Mouse (Mus musculus) intestine, embryonic 16.5 days (tissue): ENCODE results near the gene Hist1h2ag. TPM values are rescaled to one million over a fixed set of nuclear protein-coding genes. Genes with fewer than 3 reads are reported as not detected.
A peak's percentile ranks its signal among the peaks of the same experiment; 100 is the strongest.

Experiments used
- ATAC-seq: fragments of 200-750 bp; cut with Nextera tagmentation; 2 replicates; pipeline ENCODE4 v1.8.0; 2017; ENCODE audit warnings: moderate TSS enrichment, moderate library complexity
- H3K27ac ChIP-seq: fragments of 300-500 bp; sonication (generic); 2 replicates; pipeline ENCODE4 v1.5.1; 2014; ENCODE audit warnings: mild to moderate bottlenecking, low read length
- H3K27me3 ChIP-seq: fragments of 300-500 bp; sonication (generic); replicated peaks from 2 replicates; pipeline ENCODE4 v1.6.1; 2014; ENCODE audit warnings: low read length, control low read depth, mixed read lengths; ENCODE audit not compliant: control insufficient read depth, insufficient read depth
- H3K36me3 ChIP-seq: fragments of 300-500 bp; sonication (generic); 2 replicates; pipeline ENCODE4 v1.6.1; 2014; ENCODE audit warnings: low read length, control low read depth; ENCODE audit not compliant: control insufficient read depth, insufficient read depth
- H3K4me1 ChIP-seq: fragments of 300-500 bp; sonication (generic); 2 replicates; pipeline ENCODE4 v1.6.1; 2014; ENCODE audit warnings: low read length, control low read depth, mixed read lengths; ENCODE audit not compliant: control insufficient read depth, insufficient read depth
- H3K4me2 ChIP-seq: fragments of 300-500 bp; sonication (generic); 2 replicates; pipeline ENCODE4 v1.6.1; 2014; ENCODE audit warnings: low read depth, low read length, control low read depth
- H3K4me3 ChIP-seq: fragments of 300-500 bp; sonication (generic); 2 replicates; pipeline ENCODE4 v1.5.1; 2014; ENCODE audit warnings: mild to moderate bottlenecking, low read length
- H3K9ac ChIP-seq: fragments of 300-500 bp; sonication (generic); 2 replicates; pipeline ENCODE4 v1.6.1; 2014; ENCODE audit warnings: low read depth, low read length
- H3K9me3 ChIP-seq: fragments of 300-500 bp; sonication (generic); 2 replicates; pipeline ENCODE4 v1.6.1; 2016; ENCODE audit warnings: low read length, control low read depth; ENCODE audit not compliant: control insufficient read depth
- WGBS: fragments of 180-500 bp; shearing (Covaris S2); extraction: QIAGEN DNeasy Blood & Tissue Kit; methylation state at CpG from one replicate; pipeline ENCODE4 v1.1.7; 2014; 5-methylcytosine and 5-hydroxymethylcytosine counted together
- polyA plus RNA-seq: library from polyadenylated mRNA; unstranded; fragments of >200 nt; fragmentation: Nextera tagmentation; extraction: Ambion mirVana; gene quantifications from 2 replicates; pipeline ENCODE4 v1.2.1, GENCODE M21; 2015

Hist1h2ag gene
- polyA plus RNA-seq, 1 experiment from 2014 or later = 30.0 TPM

DNA sequence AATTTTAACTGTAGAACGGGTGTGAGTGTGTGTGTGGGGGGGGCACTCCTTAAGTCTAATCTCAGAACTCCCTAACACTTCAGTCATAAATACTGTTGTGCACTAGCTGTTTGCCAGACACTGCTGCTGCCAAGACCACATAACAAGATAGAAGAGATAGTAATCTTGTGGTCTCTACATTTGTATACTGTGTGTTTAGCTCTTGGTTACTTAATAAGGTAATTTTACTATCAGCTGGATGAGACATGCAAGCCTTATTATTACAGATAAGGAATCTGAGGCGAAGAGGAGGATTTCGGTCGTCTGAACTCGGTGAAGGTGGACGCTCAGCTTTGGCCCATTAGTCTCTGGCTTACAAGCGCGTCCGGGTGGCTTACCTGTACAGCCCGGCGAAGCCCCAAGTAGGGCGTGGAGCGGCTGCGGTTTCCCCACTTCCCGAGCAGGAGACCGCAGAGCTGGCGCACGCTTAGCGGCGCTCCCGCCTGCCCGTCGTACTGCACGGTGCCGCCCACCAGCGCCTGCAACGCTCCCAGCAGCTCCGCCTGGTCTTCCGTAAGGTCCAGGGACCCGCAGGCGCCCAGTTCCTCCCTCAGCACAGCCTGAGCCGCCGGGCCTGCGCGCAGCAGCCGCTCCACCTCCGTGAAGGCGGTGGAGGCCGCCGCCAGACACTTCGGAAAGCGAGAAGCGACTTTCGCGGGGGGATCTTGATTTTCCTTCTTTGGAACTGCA lies 37.0 kb downstream of the Hist1h2ag start:
- Histone ChIP-seq H3K36me3 (no peaks in the 10 kb centered on the region), H3K9me3 (no peaks in the 10 kb centered on the region), H3K4me2 (peak overlapping the region; percentile 96), H3K4me1 (peaks cover 15% of the 10 kb centered on the region; the same call in 1 of the 2 replicates), H3K9ac (peak overlapping the region; percentile 69), H3K27ac (peak overlapping the region; percentile 45), H3K27me3 (peaks cover 83% of the 10 kb centered on the region), H3K4me3 (peak overlapping the region; percentile 69)
- ATAC-seq = peak; percentile 93
- WGBS = under 1% methylated on average over 45 of the region's 45 CpGs

DNA sequence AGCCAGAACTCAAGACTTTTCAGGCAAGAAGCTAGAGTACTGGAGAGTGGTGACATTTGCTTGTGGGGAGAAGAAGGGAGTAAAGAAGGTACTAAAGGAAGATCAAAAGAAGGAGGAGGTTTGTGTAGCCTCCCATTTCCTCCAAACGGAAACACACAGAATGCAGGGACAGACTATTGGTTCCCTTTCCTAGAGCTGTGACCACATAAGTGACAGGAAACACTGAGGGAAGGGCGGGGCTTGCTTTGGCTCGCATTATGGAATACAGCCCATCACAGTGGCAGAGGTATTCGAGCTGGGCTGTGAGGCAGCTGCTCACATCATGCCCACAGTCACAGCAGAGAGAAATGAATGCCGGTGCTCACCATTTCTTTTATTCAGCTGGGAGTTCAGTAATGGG lies 40.9 kb downstream of the Hist1h2ag start:
- 28% methylated on average over 5 of the region's 5 CpGs for WGBS
- H3K27me3 ChIP-seq = peaks cover 76% of the 10 kb centered on the region
- no peak overlapping the region for H3K4me3 ChIP-seq
- H3K27ac ChIP-seq = no peak overlapping the region
- H3K9ac ChIP-seq = no peak overlapping the region
- no peak overlapping the region for H3K4me2 ChIP-seq
- H3K4me1 ChIP-seq = peaks cover 10% of the 10 kb centered on the region; the same call in 1 of the 2 replicates
- H3K36me3 ChIP-seq = no peaks in the 10 kb centered on the region
- no peak for ATAC-seq
- no peaks in the 10 kb centered on the region for H3K9me3 ChIP-seq

DNA sequence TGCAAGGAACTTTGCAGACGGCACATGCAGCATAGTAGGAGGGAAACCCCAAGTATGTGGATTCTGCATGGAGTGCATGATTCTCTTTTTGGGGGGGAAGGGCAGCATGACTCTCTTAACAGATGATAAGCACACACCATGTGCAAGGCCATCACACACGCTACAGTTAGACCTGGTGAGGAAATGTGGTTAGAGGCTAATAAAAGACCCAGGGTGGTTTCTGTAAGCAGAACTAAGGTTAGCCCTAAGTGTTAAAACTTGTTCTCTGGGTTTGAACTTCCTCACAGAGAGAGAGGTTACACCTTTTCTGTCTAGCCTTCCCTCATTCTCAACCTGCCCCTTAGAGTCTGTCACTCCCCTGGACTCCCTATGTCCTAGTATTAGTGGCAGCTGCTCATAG lies 41.4 kb downstream of the Hist1h2ag start:
- WGBS = 66% methylated on average over 2 of the region's 2 CpGs
- H3K9me3 ChIP-seq = no peaks in the 10 kb centered on the region
- H3K4me1 ChIP-seq = 0 out of 2 replicates have a peak, but pooled peaks cover 7% of the 10 kb centered on the region
- peaks cover 74% of the 10 kb centered on the region for H3K27me3 ChIP-seq
- no peak overlapping the region for H3K4me3 ChIP-seq
- H3K4me2 ChIP-seq = no peak overlapping the region
- ATAC-seq = no peak
- H3K36me3 ChIP-seq = no peaks in the 10 kb centered on the region
- no peak overlapping the region for H3K9ac ChIP-seq
- H3K27ac ChIP-seq = no peak overlapping the region

DNA sequence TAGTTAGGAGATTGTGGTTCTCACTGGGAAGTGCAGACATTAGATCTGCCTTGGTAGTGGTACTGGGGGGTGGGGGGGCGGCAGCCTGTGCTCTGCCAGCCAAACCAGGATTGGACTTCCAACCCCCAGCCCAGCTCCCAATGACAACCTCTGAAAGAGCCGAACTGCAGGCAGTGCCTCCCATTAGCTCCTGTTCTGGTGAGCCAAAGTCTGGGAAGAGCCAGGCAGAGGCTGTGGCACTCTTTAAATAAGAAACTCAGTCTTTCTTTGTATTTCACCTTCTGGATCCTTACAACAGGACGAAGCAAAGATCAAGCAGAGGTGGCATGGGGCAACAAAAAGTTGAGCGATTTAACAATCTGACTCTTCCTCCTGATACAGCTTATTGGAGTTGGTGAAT lies 43.6 kb downstream of the Hist1h2ag start:
- Histone ChIP-seq H3K4me1 (no peaks in the 10 kb centered on the region), H3K36me3 (no peaks in the 10 kb centered on the region), H3K27me3 (peaks cover 67% of the 10 kb centered on the region), H3K4me3 (no peak overlapping the region), H3K27ac (no peak overlapping the region), H3K4me2 (no peak overlapping the region), H3K9me3 (no peaks in the 10 kb centered on the region), H3K9ac (no peak overlapping the region)
- ATAC-seq = no peak
- WGBS = 43% methylated on average over 4 of the region's 4 CpGs

DNA sequence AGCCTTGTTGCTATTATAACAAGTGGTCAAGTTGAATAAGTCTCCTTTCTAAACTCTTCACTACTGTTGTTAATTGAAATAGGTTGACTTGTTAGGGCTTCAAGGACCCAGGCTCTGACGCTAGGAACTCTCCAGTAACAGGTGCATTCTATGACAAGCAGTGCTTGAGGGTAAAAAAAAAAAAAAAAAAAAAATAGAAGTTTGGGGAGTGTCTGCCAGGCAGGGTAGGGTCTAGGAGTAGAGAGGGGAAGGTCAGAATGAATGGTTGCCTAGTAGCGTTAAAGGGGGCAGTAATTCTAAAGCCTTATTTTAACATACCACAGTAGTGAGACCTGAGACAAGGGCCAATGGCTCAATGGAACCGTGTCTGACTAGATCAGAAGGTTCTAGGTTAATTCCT lies 44.3 kb downstream of the Hist1h2ag start:
- H3K27ac ChIP-seq = no peak overlapping the region
- no peaks in the 10 kb centered on the region for H3K36me3 ChIP-seq
- ATAC-seq = no peak
- H3K4me2 ChIP-seq = no peak overlapping the region
- H3K9me3 ChIP-seq = no peaks in the 10 kb centered on the region
- peaks cover 62% of the 10 kb centered on the region for H3K27me3 ChIP-seq
- no peaks in the 10 kb centered on the region for H3K4me1 ChIP-seq
- 34% methylated on average over 3 of the region's 3 CpGs for WGBS
- H3K4me3 ChIP-seq = no peak overlapping the region
- no peak overlapping the region for H3K9ac ChIP-seq

DNA sequence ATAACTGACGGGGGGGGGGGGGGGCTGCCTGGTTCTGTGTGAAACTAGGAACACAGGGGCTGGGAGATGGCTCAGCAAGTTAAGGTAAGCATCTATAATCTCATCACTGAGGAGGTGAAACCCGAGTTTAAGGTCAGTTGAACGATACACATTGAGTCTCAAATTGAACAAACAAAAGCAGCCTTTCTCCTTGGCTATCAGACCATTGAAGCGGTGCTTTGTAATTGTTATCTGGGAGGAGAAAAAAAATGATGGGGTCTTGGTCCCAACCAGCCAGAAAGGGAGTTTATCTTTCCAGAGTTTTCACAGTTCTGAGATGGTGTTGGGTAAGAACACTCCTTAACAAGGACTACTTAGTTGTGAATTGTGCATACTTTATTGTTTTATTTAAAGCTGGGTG lies 44.9 kb downstream of the Hist1h2ag start:
- 0 out of 2 replicates have a peak overlapping the region, but pooled peaks have one; percentile 41 for H3K4me3 ChIP-seq
- no peak overlapping the region for H3K27ac ChIP-seq
- H3K4me2 ChIP-seq = no peak overlapping the region
- H3K36me3 ChIP-seq = no peaks in the 10 kb centered on the region
- no peak for ATAC-seq
- H3K27me3 ChIP-seq = peaks cover 56% of the 10 kb centered on the region
- 7% methylated on average over 4 of the region's 4 CpGs for WGBS
- H3K4me1 ChIP-seq = no peaks in the 10 kb centered on the region
- no peaks in the 10 kb centered on the region for H3K9me3 ChIP-seq
- H3K9ac ChIP-seq = no peak overlapping the region

DNA sequence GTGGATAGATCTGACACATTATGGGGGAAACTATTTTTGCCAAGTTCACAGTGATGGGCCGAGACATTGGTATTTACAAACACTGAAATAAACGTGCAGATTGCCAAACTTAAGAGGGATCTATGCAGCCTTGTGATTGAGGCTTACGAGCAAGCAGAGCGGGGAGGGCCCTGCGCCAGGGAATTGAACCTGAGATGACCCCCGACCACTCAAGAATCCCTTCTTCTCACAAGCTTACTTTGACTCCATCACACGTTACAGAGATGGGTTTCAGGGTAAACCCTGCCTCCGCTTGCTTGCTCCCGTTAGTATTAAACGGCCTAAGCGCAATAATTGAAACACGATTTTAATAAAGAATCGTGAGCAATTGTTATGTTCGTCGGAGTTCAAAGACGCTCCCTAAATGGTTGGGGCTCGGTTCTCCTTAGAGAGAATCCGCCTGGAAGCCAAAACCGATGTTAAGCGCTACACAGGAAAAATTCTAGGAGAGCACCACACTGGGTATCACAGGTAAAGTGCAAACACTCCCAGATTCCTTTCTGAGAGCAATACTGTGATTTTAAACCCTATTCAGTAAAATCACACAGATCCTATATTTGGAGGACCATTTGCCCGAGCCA lies 45.4 kb downstream of the Hist1h2ag start:
- H3K4me1 ChIP-seq = no peaks in the 10 kb centered on the region
- no peak for ATAC-seq
- H3K9ac ChIP-seq = no peak overlapping the region
- peak overlapping the region; percentile 55 for H3K4me2 ChIP-seq
- peaks cover 51% of the 10 kb centered on the region for H3K27me3 ChIP-seq
- H3K27ac ChIP-seq = no peak overlapping the region
- H3K4me3 ChIP-seq = peak overlapping the region; percentile 41
- no peaks in the 10 kb centered on the region for H3K36me3 ChIP-seq
- H3K9me3 ChIP-seq = no peaks in the 10 kb centered on the region
- WGBS = 2% methylated on average over 21 of the region's 21 CpGs

DNA sequence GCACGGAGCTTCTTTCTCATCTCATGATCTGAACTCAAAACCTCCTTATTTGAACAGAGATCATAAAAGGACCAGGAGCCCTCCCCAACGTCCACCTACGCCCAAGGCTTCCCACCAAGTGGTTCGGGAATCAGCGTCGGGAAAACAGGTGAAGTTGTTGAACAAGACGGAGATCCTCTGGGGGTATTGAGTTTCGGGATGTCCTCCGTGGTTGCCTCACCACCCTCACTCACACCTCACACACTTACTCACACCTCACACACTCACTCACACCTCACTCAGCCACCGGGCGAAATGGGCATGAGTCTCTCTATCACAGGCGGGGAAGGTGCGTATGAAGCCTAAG lies 45.9 kb downstream of the Hist1h2ag start:
- no peak overlapping the region for H3K27ac ChIP-seq
- no peak overlapping the region for H3K9ac ChIP-seq
- no peaks in the 10 kb centered on the region for H3K36me3 ChIP-seq
- ATAC-seq = no peak
- H3K9me3 ChIP-seq = no peaks in the 10 kb centered on the region
- H3K4me2 ChIP-seq = peak overlapping the region; percentile 55
- no peaks in the 10 kb centered on the region for H3K4me1 ChIP-seq
- H3K4me3 ChIP-seq = peak overlapping the region; percentile 41
- WGBS = 3% methylated on average over 13 of the region's 13 CpGs
- peaks cover 46% of the 10 kb centered on the region for H3K27me3 ChIP-seq

DNA sequence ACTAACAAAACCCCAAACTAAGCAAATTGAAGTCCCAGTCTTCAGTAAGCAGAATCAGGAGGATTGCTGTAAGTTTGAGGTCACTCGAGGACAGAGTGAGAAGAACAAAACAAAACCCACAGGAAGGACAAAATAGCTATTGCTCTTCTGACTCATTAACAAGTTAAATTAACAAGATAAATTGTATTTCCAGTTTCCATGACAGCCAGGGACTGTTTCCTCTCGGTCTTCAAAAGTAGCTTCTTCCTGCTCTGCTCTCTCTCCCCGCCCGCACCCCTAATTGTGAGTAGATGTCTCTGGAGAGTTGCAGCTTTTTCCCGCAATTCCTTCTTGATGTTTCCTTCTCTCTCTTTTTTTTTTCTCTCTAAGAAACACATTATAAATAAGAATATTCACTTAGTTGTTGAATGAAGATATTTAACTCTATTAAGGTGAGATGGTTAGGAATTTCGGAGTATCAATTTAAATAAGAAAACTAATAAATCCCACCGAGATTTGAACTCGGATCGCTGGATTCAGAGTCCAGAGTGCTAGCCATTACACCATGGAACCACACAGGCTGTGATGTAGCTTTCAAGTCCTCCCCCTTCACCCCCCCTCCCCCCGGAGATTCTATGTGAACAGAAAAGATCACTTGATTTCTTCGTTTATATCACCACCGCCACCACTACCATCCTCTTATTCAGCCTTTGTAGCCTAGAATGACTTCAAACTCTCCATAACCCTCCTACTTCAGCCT lies 46.5 kb downstream of the Hist1h2ag start:
- Histone ChIP-seq H3K27me3 (peaks cover 41% of the 10 kb centered on the region), H3K36me3 (no peaks in the 10 kb centered on the region), H3K4me2 (peak overlapping the region; percentile 55), H3K9ac (no peak overlapping the region), H3K9me3 (no peaks in the 10 kb centered on the region), H3K4me3 (peak overlapping the region; percentile 49), H3K27ac (no peak overlapping the region), H3K4me1 (no peaks in the 10 kb centered on the region)
- 5% methylated on average over 12 of the region's 12 CpGs for WGBS
- ATAC-seq = 0 out of 2 replicates have a peak, but pooled peaks have one; percentile 29
